Comparison of ENCODE assay signal across 14 mouse cellular contexts in the genomic region with DNA sequence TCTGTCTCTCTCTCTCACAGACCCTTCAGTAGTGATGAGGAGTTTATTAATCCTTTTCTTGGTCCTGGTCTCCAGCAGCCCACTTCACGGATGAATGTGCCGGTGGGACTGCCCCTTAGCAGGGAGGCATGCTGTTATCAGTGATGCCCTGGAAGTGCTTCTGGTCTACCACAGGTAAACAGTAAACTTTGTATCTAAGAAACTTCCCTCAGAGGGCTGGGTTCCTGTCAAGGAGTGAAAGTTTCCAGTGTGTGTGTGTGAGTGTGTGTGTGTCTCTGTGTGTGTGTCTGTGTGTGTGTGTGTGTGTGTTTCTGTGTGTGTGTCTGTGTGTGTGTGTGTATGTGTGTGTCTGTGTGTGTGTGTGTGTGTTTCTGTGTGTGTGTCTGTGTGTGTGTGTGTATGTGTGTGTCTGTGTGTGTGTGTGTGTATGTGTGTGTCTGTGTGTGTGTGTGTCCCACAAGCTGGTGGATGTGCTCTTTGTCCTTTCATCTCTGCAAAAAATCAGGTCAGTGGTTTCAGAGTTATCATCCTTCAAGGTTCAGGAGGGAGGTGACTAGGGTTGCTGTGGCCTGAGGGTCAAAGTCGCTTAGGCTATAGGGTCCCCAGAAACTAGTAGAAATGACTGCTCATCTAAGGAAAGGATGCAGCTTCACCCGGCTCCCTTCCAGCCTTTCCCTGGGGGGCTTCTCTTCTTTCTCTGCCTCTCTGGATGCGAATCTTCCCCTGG. TPM values are rescaled to one million over a fixed set of nuclear protein-coding genes. Genes with fewer than 3 reads are reported as not detected.
DNase-seq lines count a peak whose midpoint lies in the region; ATAC-seq and TF ChIP-seq lines count a peak whose summit lies in the region.
"Had no signal": no experiment of that assay in that cellular context is flagged by ENCODE, and none has a peak within 500 bp of the region (broad histone marks: within the 10 kb centered on the region; RNA-seq: fewer than 3 reads in every experiment).

No protein-coding gene starts in this region.

- no peak for TF ChIP-seq CTCF in hindbrain, postnatal 0 days (IDR thresholded peaks at IDR 0.05; ENCODE audit: low read depth)
- no peak for TF ChIP-seq CTCF in gastrocnemius, adult 2 months (IDR thresholded peaks at IDR 0.05)

- H3K36me3 ChIP-seq in hindbrain, embryonic 10.5 days, result no peaks in the 10 kb centered on the region
- H3K36me3 ChIP-seq in hindbrain, postnatal 0 days (ENCODE audit: insufficient read depth, low read length), result no peaks in the 10 kb centered on the region

- no peaks in the 10 kb centered on the region for H3K9me3 ChIP-seq in hindbrain, embryonic 10.5 days
- H3K9me3 ChIP-seq in hindbrain, postnatal 0 days (ENCODE audit: low read length), result no peaks in the 10 kb centered on the region

- WGBS in hindbrain, embryonic 10.5 days, result 58% methylated on average over 5 of the region's 5 CpGs
- 64% methylated on average over 5 of the region's 5 CpGs for WGBS in hindbrain, postnatal 0 days

- no peak for DNase-seq in hindbrain, embryonic 10.5 days (ENCODE audit: low spot score)
- no peak for DNase-seq in hindbrain, postnatal 0 days (ENCODE audit: low spot score)
- peak; percentile 83 for DNase-seq in CD4-positive helper T cell, adult 2 months (ENCODE audit: low read depth, low spot score)
- DNase-seq in induced T-regulatory cell, adult 2 months (ENCODE audit: low read depth), result peak; percentile 73
- no peak for DNase-seq in frontal cortex, postnatal 36 days (ENCODE audit: low spot score in 2 of 2)
- DNase-seq in gastrocnemius, adult 2 months, result no peak
- DNase-seq: adrenal gland, postnatal 25 days; heart, postnatal 14 days; kidney, adult 8-10 months; lung, postnatal 4 days; right cerebral cortex, postnatal 25 days had no signal

- peak overlapping the region; percentile 79 for H3K27ac ChIP-seq in hindbrain, embryonic 10.5 days
- no peak overlapping the region for H3K27ac ChIP-seq in hindbrain, postnatal 0 days
- no peak overlapping the region for H3K27ac ChIP-seq in gastrocnemius, adult 2 months

- H3K27me3 ChIP-seq in hindbrain, embryonic 10.5 days (ENCODE audit: insufficient read depth, poor library complexity, severe bottlenecking), result 0 out of 2 replicates have a peak, but pooled peaks cover 9% of the 10 kb centered on the region
- no peaks in the 10 kb centered on the region for H3K27me3 ChIP-seq in hindbrain, postnatal 0 days (ENCODE audit: insufficient read depth, low read length)

- intact Hi-C loops in gastrocnemius, adult 2 months (cut with DNase I), result no loop called here

- H3K9ac ChIP-seq in hindbrain, postnatal 0 days (replicated peaks; ENCODE audit: low read length), result no peak overlapping the region

- H3K4me1 ChIP-seq in hindbrain, embryonic 10.5 days (replicated peaks), result peaks cover 76% of the 10 kb centered on the region
- H3K4me1 ChIP-seq in hindbrain, postnatal 0 days (ENCODE audit: insufficient read depth, low read length), result peaks cover 9% of the 10 kb centered on the region

- no peak for ATAC-seq in hindbrain, postnatal 0 days
- ATAC-seq in CD4-positive, CD25-positive, alpha-beta regulatory T cell, adult 4 months, result peak; percentile 80

- H3K4me2 ChIP-seq in hindbrain, postnatal 0 days (ENCODE audit: low read depth, low read length), result no peak overlapping the region

- H3K4me3 ChIP-seq in hindbrain, embryonic 10.5 days, result no peak overlapping the region
- no peak overlapping the region for H3K4me3 ChIP-seq in hindbrain, postnatal 0 days (ENCODE audit: low read length)
- no peak overlapping the region for H3K4me3 ChIP-seq in gastrocnemius, adult 2 months

RNA-seq across cellular contexts. Expression of gene Ccr7, which starts 24.0 kb away (rescaled TPM):
- polyA plus RNA-seq in hindbrain, embryonic 10.5 days (2016; fragmentation: Nextera tagmentation; extraction: Ambion mirVana), result 0.21 and 0.25 TPM in 2 replicates
- 0.40 TPM in 1 of 2 replicates, not detected in the other for total RNA-seq in hindbrain, postnatal 0 days (2014; rRNA removed)
- polyA plus RNA-seq in hindbrain, postnatal 0 days (2015; fragmentation: Nextera tagmentation; extraction: Ambion mirVana), result not detected in 2 replicates
- 100 to 1,000 TPM; 277 to 361 TPM for polyA plus RNA-seq in CD4-positive, CD25-positive, alpha-beta regulatory T cell, adult 4 months (2017; shearing (Covaris generic))
- total RNA-seq in gastrocnemius, adult 2 months (2021), result not detected
- total RNA-seq: gastrocnemius, adult 8-10 months; left cerebral cortex, postnatal 14 days had no signal

RNA-seq across cellular contexts. Expression of gene Tns4, which starts 41.8 kb away (rescaled TPM):
- polyA plus RNA-seq in hindbrain, embryonic 10.5 days (2016; fragmentation: Nextera tagmentation; extraction: Ambion mirVana), result 0.67 and 1.0 TPM in 2 replicates
- 1.3 TPM in 1 of 2 replicates, not detected in the other for total RNA-seq in hindbrain, postnatal 0 days (2014; rRNA removed)
- 0.08 TPM in 1 of 2 replicates, not detected in the other for polyA plus RNA-seq in hindbrain, postnatal 0 days (2015; fragmentation: Nextera tagmentation; extraction: Ambion mirVana)
- under 1 TPM in 1 of 2 experiments, not detected in 1; 0.35 TPM for polyA plus RNA-seq in CD4-positive, CD25-positive, alpha-beta regulatory T cell, adult 4 months (2017; shearing (Covaris generic))
- under 1 TPM in 1 of 2 experiments, not detected in 1; 0.22 TPM for total RNA-seq in gastrocnemius, adult 2 months (2021)
- total RNA-seq: gastrocnemius, adult 8-10 months had no signal

Comparison
In these comparisons a context has a peak if more than half of its experiments do, and no peak if none do; other contexts are left out.
1. DNase-seq: peak in CD4-positive helper T cell, adult 2 months (single experiment) and induced T-regulatory cell, adult 2 months (single experiment); none in hindbrain, embryonic 10.5 days (single experiment), hindbrain, postnatal 0 days (single experiment), frontal cortex, postnatal 36 days (0 of 2) and gastrocnemius, adult 2 months (single experiment).
2. RNA of gene Ccr7, which starts 24.0 kb away (polyA plus RNA-seq): 277 to 361 TPM in CD4-positive, CD25-positive, alpha-beta regulatory T cell, adult 4 months; 0.21 to 0.25 TPM in hindbrain, embryonic 10.5 days and not detected in hindbrain, postnatal 0 days; every median in the first group is over 100 times any median in the second.